Mouse (Mus musculus): ENCODE results near the gene Cmtm6.

The Cmtm6 gene

GRCm38 (mm10) chr9:114770224-114770623 is 39.3 kb downstream of the Cmtm6 start:
- in situ Hi-C loops (cut with MboI, MseI), result no loop called here

- in situ Hi-C loops (cut with MboI, MseI), result no loop called here
These were observed 40.6 kb downstream of the Cmtm6 start for GRCm38 (mm10) chr9:114771565-114771964.

- in situ Hi-C loops (cut with MboI, MseI), result no loop called here
These were observed 43.7 kb downstream of the Cmtm6 start for GRCm38 (mm10) chr9:114774629-114775028.

- in situ Hi-C loops (cut with MboI, MseI), result no loop called here
These were observed 44.4 kb downstream of the Cmtm6 start for GRCm38 (mm10) chr9:114775272-114775671.

GRCm38 (mm10) chr9:114776361-114776760 is 45.4 kb downstream of the Cmtm6 start:
- in situ Hi-C loops (cut with MboI, MseI), result no loop called here

GRCm38 (mm10) chr9:114777178-114778046 is 46.5 kb downstream of the Cmtm6 start:
- in situ Hi-C loops (cut with MboI, MseI), result no loop called here

GRCm38 (mm10) chr9:114778047-114778390 is 47.1 kb downstream of the Cmtm6 start:
- in situ Hi-C loops (cut with MboI, MseI), result no loop called here

GRCm38 (mm10) chr9:114778877-114779276 is 48.0 kb downstream of the Cmtm6 start:
- in situ Hi-C loops (cut with MboI, MseI), result no loop called here

GRCm38 (mm10) chr9:114779984-114780745 is 49.2 kb downstream of the Cmtm6 start:
- in situ Hi-C loops (cut with MboI, MseI), result no loop called here

- in situ Hi-C loops (cut with MboI, MseI), result no loop called here
These were observed 50.0 kb downstream of the Cmtm6 start for GRCm38 (mm10) chr9:114780746-114781525.

GRCm38 (mm10) chr9:114781526-114782212 is 50.8 kb downstream of the Cmtm6 start, which contains the start of gene Cmtm7:
TSS of gene Cmtm7 (minus strand) at chr9:114781856.
- in situ Hi-C loops (cut with MboI, MseI), result no loop called here

GRCm38 (mm10) chr9:114785432-114786125 is 54.7 kb downstream of the Cmtm6 start:
- in situ Hi-C loops (cut with MboI, MseI), result no loop called here

- in situ Hi-C loops (cut with MboI, MseI), result no loop called here
These were observed 56.2 kb downstream of the Cmtm6 start for GRCm38 (mm10) chr9:114787134-114787533.

- in situ Hi-C loops (cut with MboI, MseI), result no loop called here
These were observed 56.8 kb downstream of the Cmtm6 start for GRCm38 (mm10) chr9:114787716-114788115.

- in situ Hi-C loops (cut with MboI, MseI), result no loop called here
These were observed 57.8 kb downstream of the Cmtm6 start for GRCm38 (mm10) chr9:114788697-114789096.

GRCm38 (mm10) chr9:114789557-114789956 is 58.6 kb downstream of the Cmtm6 start:
- in situ Hi-C loops (cut with MboI, MseI), result no loop called here

- in situ Hi-C loops (cut with MboI, MseI), result no loop called here
These were observed 59.1 kb downstream of the Cmtm6 start for GRCm38 (mm10) chr9:114789989-114790388.

GRCm38 (mm10) chr9:114793764-114794295 is 62.9 kb downstream of the Cmtm6 start:
- in situ Hi-C loops (cut with MboI, MseI), result no loop called here

- in situ Hi-C loops (cut with MboI, MseI), result no loop called here
These were observed 63.6 kb downstream of the Cmtm6 start for GRCm38 (mm10) chr9:114794491-114794890.

- in situ Hi-C loops (cut with MboI, MseI), result no loop called here
These were observed 65.6 kb downstream of the Cmtm6 start for GRCm38 (mm10) chr9:114796473-114797050.

All from T-helper 1 cell (primary cell).